Mouse (Mus musculus) T-helper 17 cell (primary cell): ENCODE measurements around the gene Brix1.

ENCODE experiments used
- in situ Hi-C, 2 experiments: fragments of 300-600 bp; cut with MboI, MseI; formaldehyde crosslinking; loops; 1 replicate in 1 of 2; 2 replicates in 1 of 2; pipeline ENCODE4 v1.15.1; 2025; ENCODE audit warnings: high pct_unique_total_duplicates in 2 of 2

Gene Brix1

GRCm38 (mm10) chr15:10463555-10463954, 22.2 kb downstream of the Brix1 start:
- in situ Hi-C loops: no loop called here

DNA sequence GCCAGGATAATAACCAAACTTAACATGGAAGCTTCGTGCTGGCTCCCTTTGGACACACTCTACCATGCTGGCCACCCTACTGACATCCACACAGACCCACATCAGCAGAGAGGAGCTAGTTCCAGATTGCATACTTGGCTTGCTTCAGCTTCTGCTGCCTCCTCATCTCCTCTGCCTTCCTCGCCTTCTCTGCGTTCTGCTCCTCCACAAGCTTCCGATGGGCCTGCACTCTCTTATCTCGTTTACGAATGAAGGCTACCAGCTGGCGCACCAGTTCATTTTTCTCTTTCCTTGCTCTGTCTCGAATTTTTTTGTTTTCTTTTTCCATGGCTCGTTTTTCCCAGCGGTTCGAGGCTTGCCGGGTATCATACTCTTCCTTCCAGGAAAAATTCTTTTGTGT, 24.8 kb downstream of the Brix1 start:
- in situ Hi-C loops: no loop called here

- in situ Hi-C loops: no loop called here
Measured at GRCm38 (mm10) chr15:10447102-10447501, 38.6 kb downstream of the Brix1 start.

DNA sequence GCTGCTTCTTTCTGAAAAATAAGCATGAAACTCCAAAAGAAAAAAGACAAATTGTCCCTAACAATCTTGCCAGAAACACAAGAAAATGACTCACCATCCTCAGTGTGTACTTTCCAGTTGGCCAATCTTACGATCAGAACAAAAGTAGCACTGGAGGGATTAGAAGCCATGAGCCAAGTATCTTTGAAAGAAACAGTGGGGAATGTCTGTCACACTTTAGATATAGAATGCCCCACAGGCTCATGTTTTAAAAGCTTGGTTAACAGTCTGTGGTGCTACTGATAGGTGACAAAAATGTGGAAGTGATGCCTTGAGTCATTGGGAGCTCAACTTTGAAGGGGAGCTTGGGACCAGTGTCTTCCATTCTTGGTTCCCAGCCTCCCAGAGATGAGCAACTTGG, 43.5 kb downstream of the Brix1 start:
- in situ Hi-C loops: no loop called here

- in situ Hi-C loops: no loop called here
Measured at GRCm38 (mm10) chr15:10441493-10441892, 44.3 kb downstream of the Brix1 start.

DNA sequence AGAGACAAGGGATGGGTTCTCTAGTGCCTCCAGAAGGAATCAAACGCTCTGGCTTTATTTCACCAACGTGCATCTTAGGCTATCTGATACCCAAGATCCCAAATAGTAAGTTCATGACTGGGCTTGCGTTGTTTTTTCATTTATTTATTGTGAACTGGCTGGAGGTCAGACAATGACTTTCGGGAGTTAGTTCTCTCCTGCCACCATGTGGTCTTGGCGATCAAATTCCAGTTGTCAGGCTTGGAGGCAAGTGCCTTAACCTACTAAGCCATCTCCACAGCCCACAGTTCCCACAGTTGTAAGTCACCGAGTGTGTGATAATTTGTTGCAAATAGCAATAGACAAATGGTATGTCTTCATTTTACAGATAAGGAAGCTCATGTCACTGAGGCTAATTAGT, 45.8 kb downstream of the Brix1 start:
- in situ Hi-C loops: no loop called here

DNA sequence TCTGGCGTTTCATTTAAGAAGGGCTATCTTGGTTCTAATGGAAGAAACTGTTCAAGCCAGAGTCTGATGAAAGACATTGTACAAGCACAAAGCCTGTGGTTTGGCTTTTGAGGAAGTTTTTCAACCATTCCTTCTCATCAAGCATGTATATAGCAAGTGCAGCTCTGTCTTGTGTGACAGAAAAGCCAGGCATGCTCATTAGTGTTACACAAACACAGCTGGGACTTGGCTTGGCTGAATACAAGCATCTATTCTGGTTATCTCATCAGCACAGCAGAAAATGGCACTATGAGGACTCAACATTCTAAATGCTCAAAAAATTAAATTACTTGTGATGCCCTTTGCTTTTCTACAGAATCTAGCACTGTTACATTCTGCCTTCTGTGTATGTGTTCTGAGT, 48.9 kb downstream of the Brix1 start:
- in situ Hi-C loops: no loop called here

GRCm38 (mm10) chr15:10426545-10427266, 59.0 kb downstream of the Brix1 start:
- in situ Hi-C loops: no loop called here

GRCm38 (mm10) chr15:10426124-10426523, 59.6 kb downstream of the Brix1 start:
- in situ Hi-C loops: no loop called here
